Mouse (Mus musculus): ENCODE data around the gene Inpp5b. TPM values are rescaled to one million over a fixed set of nuclear protein-coding genes. Genes with fewer than 3 reads are reported as not detected.
A peak's percentile ranks its signal among the peaks of the same experiment; 100 is the strongest.

The Inpp5b gene
- polyA plus RNA-seq, 1 experiment = 32.8 TPM

GRCm38 (mm10) chr4:124850261-124850913, 108.7 kb downstream of the Inpp5b start, which contains the start of gene Yrdc:
Yrdc (plus strand) TSS chr4:124850679.
- peak; percentile 57 for DNase-seq (ENCODE audit: low read depth, low spot score)
- WGBS = under 1% methylated on average over 90 of the region's 90 CpGs

Other genes with a start within 250 kb of the Inpp5b start
- gene 3100002H09Rik, start 131.0 kb upstream of the Inpp5b start, polyA plus RNA-seq (2012; rRNA removed) = not detected in 2 replicates
- 0.01 TPM in 1 of 2 replicates, not detected in the other for gene Pou3f1, start 85.0 kb upstream of the Inpp5b start, polyA plus RNA-seq (2012; rRNA removed)
- 4.0 and 4.8 TPM in 2 replicates for gene Utp11, start 48.2 kb upstream of the Inpp5b start, polyA plus RNA-seq (2012; rRNA removed)
- gene Fhl3, start 41.1 kb upstream of the Inpp5b start, polyA plus RNA-seq (2012; rRNA removed) = 3.3 and 3.9 TPM in 2 replicates
- gene Sf3a3, start 27.1 kb upstream of the Inpp5b start, polyA plus RNA-seq (2012; rRNA removed) = 14.6 and 14.8 TPM in 2 replicates
- gene Mtf1, start 60.3 kb downstream of the Inpp5b start, polyA plus RNA-seq (2012; rRNA removed) = 8.9 and 15.4 TPM in 2 replicates
- gene Yrdc, start 108.8 kb downstream of the Inpp5b start, polyA plus RNA-seq (2012; rRNA removed) = 41.9 and 52.3 TPM in 2 replicates
- gene 1110065P20Rik, start 109.3 kb downstream of the Inpp5b start, polyA plus RNA-seq (2012; rRNA removed) = 24.5 TPM in 2 replicates
- gene Maneal, start 120.3 kb downstream of the Inpp5b start, polyA plus RNA-seq (2012; rRNA removed) = 0.32 and 0.38 TPM in 2 replicates
- 0.04 TPM in 1 of 2 replicates, not detected in the other for gene Epha10, start 139.0 kb downstream of the Inpp5b start, polyA plus RNA-seq (2012; rRNA removed)
- gene 9930104L06Rik, start 195.2 kb downstream of the Inpp5b start, polyA plus RNA-seq (2012; rRNA removed) = 8.5 and 8.9 TPM in 2 replicates
- 32.2 and 42.9 TPM in 2 replicates for gene Cdca8, start 197.5 kb downstream of the Inpp5b start, polyA plus RNA-seq (2012; rRNA removed)
- gene Rspo1, start 244.6 kb downstream of the Inpp5b start, polyA plus RNA-seq (2012; rRNA removed) = 2.4 TPM in 2 replicates

All from large intestine, adult 2 months (tissue).